Comparison of ENCODE assay signal across 8 mouse cellular contexts in genomic region chr17:80224326-80225116, GRCm38 (mm10). TPM values are rescaled to one million over a fixed set of nuclear protein-coding genes. Genes with fewer than 3 reads are reported as not detected.
DNase-seq lines count a peak whose midpoint lies in the region; ATAC-seq and TF ChIP-seq lines count a peak whose summit lies in the region.

TSS of gene Gemin6 (plus strand) at chr17:80224441.

- peaks cover 38% of the 10 kb centered on the region for H3K36me3 ChIP-seq in E14TG2a.4 (ENCODE audit: insufficient read depth, low read length)
- H3K36me3 ChIP-seq in forebrain, embryonic 12.5 days (replicated peaks) = peaks cover 15% of the 10 kb centered on the region; the same call in 1 of the 2 replicates
- H3K36me3 ChIP-seq in liver, postnatal 0 days (replicated peaks; ENCODE audit: insufficient read depth, low read length) = no peaks in the 10 kb centered on the region
- no peaks in the 10 kb centered on the region for H3K36me3 ChIP-seq in neural tube, embryonic 14.5 days (ENCODE audit: control insufficient read depth, insufficient read depth, low read length)

- no peaks in the 10 kb centered on the region for H3K27me3 ChIP-seq in E14TG2a.4 (ENCODE audit: insufficient read depth, low read length)
- no peaks in the 10 kb centered on the region for H3K27me3 ChIP-seq in forebrain, embryonic 12.5 days
- no peaks in the 10 kb centered on the region for H3K27me3 ChIP-seq in liver, postnatal 0 days (ENCODE audit: insufficient read depth, low read length)
- H3K27me3 ChIP-seq in neural tube, embryonic 14.5 days (ENCODE audit: control insufficient read depth, insufficient read depth, low read length) = no peaks in the 10 kb centered on the region

- peak within 1 kb of the TSS; percentile 73 for H3K4me2 ChIP-seq in forebrain, embryonic 12.5 days
- peak within 1 kb of the TSS; percentile 80 for H3K4me2 ChIP-seq in liver, postnatal 0 days (ENCODE audit: low read depth, low read length)
- peak within 1 kb of the TSS; percentile 69 for H3K4me2 ChIP-seq in neural tube, embryonic 14.5 days (ENCODE audit: low read depth, low read length)

- peaks cover 30% of the 10 kb centered on the region for H3K4me1 ChIP-seq in E14TG2a.4 (replicated peaks; ENCODE audit: low read depth, low read length)
- H3K4me1 ChIP-seq in forebrain, embryonic 12.5 days = peaks cover 9% of the 10 kb centered on the region
- peaks cover 8% of the 10 kb centered on the region; the same call in 1 of the 2 replicates for H3K4me1 ChIP-seq in liver, postnatal 0 days (ENCODE audit: insufficient read depth)
- H3K4me1 ChIP-seq in neural tube, embryonic 14.5 days (ENCODE audit: control insufficient read depth, insufficient read depth, low read length) = peaks cover 4% of the 10 kb centered on the region

- H3K27ac ChIP-seq in forebrain, embryonic 12.5 days = peak within 1 kb of the TSS; percentile 85
- peak within 1 kb of the TSS; percentile 89 for H3K27ac ChIP-seq in liver, postnatal 0 days (ENCODE audit: low read depth)
- H3K27ac ChIP-seq in neural tube, embryonic 14.5 days (ENCODE audit: low read depth, low read length) = peak within 1 kb of the TSS; percentile 81

- intact Hi-C loops in heart, postnatal 10 days (cut with DNase I) = loop anchor here (2.0 kb wide), 1 partner anchor 18 kb away; the partner anchor contains the start of genes Srsf7 and Ttc39d

- peak; percentile 85 for DNase-seq in c-Kit-positive CD71-positive TER-119-positive erythroid progenitor cells, embryonic 14.5 days (ENCODE audit: low spot score)
- peak; percentile 90 to 91 for DNase-seq in heart, postnatal 10 days
- peak; percentile 85 for DNase-seq in large intestine, adult 2 months (ENCODE audit: low read depth, low spot score)
- DNase-seq in liver, postnatal 0 days = peak; percentile 86
- peak; percentile 83 for DNase-seq in testis, postnatal 10 days (ENCODE audit: low spot score)

- under 1% methylated on average over 33 of the region's 33 CpGs for WGBS in forebrain, embryonic 12.5 days
- WGBS in large intestine, adult 2 months = under 1% methylated on average over 33 of the region's 33 CpGs
- WGBS in liver, postnatal 0 days (ENCODE audit: insufficient replicate concordance) = under 1% methylated on average over 33 of the region's 33 CpGs
- WGBS in neural tube, embryonic 14.5 days = under 1% methylated on average over 33 of the region's 33 CpGs

- no peaks in the 10 kb centered on the region for H3K9me3 ChIP-seq in E14TG2a.4 (ENCODE audit: low read length)
- no peaks in the 10 kb centered on the region for H3K9me3 ChIP-seq in forebrain, embryonic 12.5 days
- no peaks in the 10 kb centered on the region for H3K9me3 ChIP-seq in liver, postnatal 0 days (ENCODE audit: low read length)
- H3K9me3 ChIP-seq in neural tube, embryonic 14.5 days (ENCODE audit: control insufficient read depth, low read length) = no peaks in the 10 kb centered on the region

- no peak for TF ChIP-seq CTCF in E14TG2a.4 (conservative IDR thresholded peaks at IDR 0.05; ENCODE audit: low read length)
- TF ChIP-seq CTCF in liver, postnatal 0 days (IDR thresholded peaks at IDR 0.05; ENCODE audit: low read depth) = no peak

- peak; percentile 96 for ATAC-seq in forebrain, embryonic 12.5 days (ENCODE audit: low FRiP score)
- ATAC-seq in liver, postnatal 0 days = peak; percentile 96
- peak; percentile 97 for ATAC-seq in neural tube, embryonic 14.5 days (ENCODE audit: low read depth)

- 0 out of 2 replicates have a peak, but pooled peaks have one; percentile 4 for TF ChIP-seq EP300 in liver, postnatal 0 days (IDR thresholded peaks at IDR 0.05; ENCODE audit: low read depth)

- peak within 1 kb of the TSS; percentile 72 for H3K9ac ChIP-seq in forebrain, embryonic 12.5 days
- peak within 1 kb of the TSS; percentile 78 for H3K9ac ChIP-seq in liver, postnatal 0 days (replicated peaks)
- H3K9ac ChIP-seq in neural tube, embryonic 14.5 days (replicated peaks; ENCODE audit: low read depth, low read length) = peak within 1 kb of the TSS; percentile 62

- peak within 1 kb of the TSS; percentile 87 for H3K4me3 ChIP-seq in E14TG2a.4 (replicated peaks; ENCODE audit: low read length)
- peak within 1 kb of the TSS; percentile 58 for H3K4me3 ChIP-seq in forebrain, embryonic 12.5 days (replicated peaks)
- H3K4me3 ChIP-seq in liver, postnatal 0 days (ENCODE audit: low read depth, low read length) = peak within 1 kb of the TSS; percentile 71
- H3K4me3 ChIP-seq in neural tube, embryonic 14.5 days (ENCODE audit: low read depth, low read length) = peak within 1 kb of the TSS; percentile 57

RNA-seq across cellular contexts. Expression of gene Gemin6, which starts in this region (rescaled TPM):
- 37.6 and 38.5 TPM in 2 replicates for polyA plus RNA-seq in forebrain, embryonic 12.5 days (2016; fragmentation: Nextera tagmentation; extraction: Ambion mirVana)
- 1 to 10 TPM; 4.9 TPM for total RNA-seq in heart, postnatal 10 days (2021)
- polyA plus RNA-seq in large intestine, adult 2 months (2012; rRNA removed) = 5.4 and 5.5 TPM in 2 replicates
- 16.9 and 17.5 TPM in 2 replicates for polyA plus RNA-seq in liver, postnatal 0 days (2015; fragmentation: Nextera tagmentation; extraction: Ambion mirVana)
- 17.2 and 17.9 TPM in 2 replicates for polyA plus RNA-seq in neural tube, embryonic 14.5 days (2014; fragmentation: Nextera tagmentation; extraction: Ambion mirVana)

Comparison
In these comparisons a context has a peak if more than half of its experiments do, and no peak if none do; other contexts are left out.
1. Peak in every context shown above with its lines: DNase-seq, ATAC-seq, H3K4me3 ChIP-seq and H3K27ac ChIP-seq.